Mouse (Mus musculus) CD4-positive, CD25-positive, alpha-beta regulatory T cell, adult 4 months (primary cell): ENCODE results near the gene Zdhhc23. TPM values are rescaled to one million over a fixed set of nuclear protein-coding genes. Genes with fewer than 3 reads are reported as not detected.

ENCODE experiments used
- ATAC-seq: one replicate; pipeline ENCODE4 v1.8.0; 2017
- polyA plus RNA-seq, 2 experiments: library from polyadenylated mRNA; unstranded; fragments of 100-300 nt; shearing (Covaris generic); gene quantifications; one replicate each; pipeline ENCODE4 v1.2.1; 2017

Zdhhc23 gene
- polyA plus RNA-seq, 2 experiments from 2014 or later = 2.5 to 3.3 TPM

GRCm38 (mm10) chr16:43965781-43966389 is 13.7 kb downstream of the Zdhhc23 start:
- ATAC-seq = no peak

- ATAC-seq = no peak
Measured at GRCm38 (mm10) chr16:43963780-43964179, 15.8 kb downstream of the Zdhhc23 start.

GRCm38 (mm10) chr16:43963291-43963690 is 16.3 kb downstream of the Zdhhc23 start:
- ATAC-seq = no peak

- no peak for ATAC-seq
Measured at GRCm38 (mm10) chr16:43958038-43958437, 21.6 kb downstream of the Zdhhc23 start.

GRCm38 (mm10) chr16:43954913-43955312 is 24.7 kb downstream of the Zdhhc23 start:
- peak; percentile 53 for ATAC-seq

- no peak for ATAC-seq
Measured at GRCm38 (mm10) chr16:43951591-43951990, 28.0 kb downstream of the Zdhhc23 start.

- no peak for ATAC-seq
Measured at GRCm38 (mm10) chr16:43945869-43946268, 33.7 kb downstream of the Zdhhc23 start.

GRCm38 (mm10) chr16:43945351-43945750 is 34.2 kb downstream of the Zdhhc23 start:
- no peak for ATAC-seq

GRCm38 (mm10) chr16:43940846-43941245 is 38.7 kb downstream of the Zdhhc23 start:
- ATAC-seq = no peak

GRCm38 (mm10) chr16:43935892-43936291 is 43.7 kb downstream of the Zdhhc23 start:
- no peak for ATAC-seq

- ATAC-seq = no peak
Measured at GRCm38 (mm10) chr16:43935367-43935766, 44.2 kb downstream of the Zdhhc23 start.

- no peak for ATAC-seq
Measured at GRCm38 (mm10) chr16:43934856-43935255, 44.7 kb downstream of the Zdhhc23 start.

GRCm38 (mm10) chr16:43933041-43933440 is 46.5 kb downstream of the Zdhhc23 start:
- no peak for ATAC-seq

- ATAC-seq = no peak
Measured at GRCm38 (mm10) chr16:43932319-43932718, 47.3 kb downstream of the Zdhhc23 start.

GRCm38 (mm10) chr16:43931502-43931901 is 48.1 kb downstream of the Zdhhc23 start:
- ATAC-seq = no peak

- no peak for ATAC-seq
Measured at GRCm38 (mm10) chr16:43930577-43930976, 49.0 kb downstream of the Zdhhc23 start.

GRCm38 (mm10) chr16:43926341-43926859 is 53.2 kb downstream of the Zdhhc23 start, which contains the start of gene Qtrt2:
Gene Qtrt2 (minus strand): TSS chr16:43926809.
- ATAC-seq = no peak

GRCm38 (mm10) chr16:43925846-43926245 is 53.7 kb downstream of the Zdhhc23 start:
- ATAC-seq = no peak

- ATAC-seq = no peak
Measured at GRCm38 (mm10) chr16:43925001-43925558, 54.5 kb downstream of the Zdhhc23 start.

- ATAC-seq = no peak
Measured at GRCm38 (mm10) chr16:43922630-43923029, 57.0 kb downstream of the Zdhhc23 start.

GRCm38 (mm10) chr16:43922024-43922423 is 57.6 kb downstream of the Zdhhc23 start:
- no peak for ATAC-seq

GRCm38 (mm10) chr16:43918867-43919266 is 60.7 kb downstream of the Zdhhc23 start:
- ATAC-seq = no peak
